Mouse (Mus musculus): ENCODE measurements around the gene Rbms3.

DNA sequence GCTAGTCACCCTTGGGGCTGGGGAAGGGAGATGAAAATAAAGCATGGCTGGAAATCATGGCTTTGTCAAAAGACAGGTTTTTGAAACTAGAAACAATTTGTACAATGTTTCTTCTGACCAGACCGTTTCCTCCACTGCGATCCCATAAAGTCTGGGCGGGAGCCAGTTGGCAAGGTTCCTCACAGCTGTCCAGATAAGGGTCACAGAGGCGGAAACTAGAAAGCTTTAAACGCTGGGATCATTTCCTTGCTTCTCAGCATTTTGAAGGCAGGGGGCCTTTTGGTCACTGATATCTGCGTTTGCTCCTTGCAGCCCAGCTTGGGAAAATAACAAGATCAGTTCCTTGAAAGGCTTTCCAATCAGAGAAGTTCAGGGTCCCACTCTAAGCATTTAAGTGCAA, 598.9 kb downstream of the Rbms3 start:
- TF ChIP-seq CTCF (IDR thresholded peaks at IDR 0.05) (peak; percentile 34), EP300 (IDR thresholded peaks at IDR 0.05; ENCODE audit: insufficient read depth, low read depth, low read length) (peak; percentile 62; the same call in 1 of the 2 replicates), POLR2A (IDR thresholded peaks at IDR 0.05; ENCODE audit: insufficient read depth, low read depth, low read length) (no peak)
